Mouse (Mus musculus): Measurements from ENCODE around the gene Zfp961.

DNA sequence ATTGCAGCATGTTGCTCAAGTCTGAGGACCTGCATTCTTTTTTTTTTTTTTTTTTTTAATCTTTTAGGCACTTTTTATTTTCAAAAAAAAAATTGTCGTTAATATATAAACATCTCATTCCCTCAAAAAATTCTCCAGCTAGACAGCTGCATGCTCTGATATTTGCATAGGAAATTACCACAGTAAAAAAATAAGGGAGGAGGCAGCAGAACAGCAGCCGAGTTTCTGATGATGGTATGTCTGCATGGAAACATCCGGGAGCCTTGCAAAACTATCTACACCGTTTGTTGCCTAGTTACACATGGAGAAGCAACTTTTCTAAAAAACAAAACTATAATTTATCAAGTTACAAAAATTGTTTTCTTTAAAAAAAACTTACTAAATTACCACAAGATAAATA, 30.6 kb downstream of the Zfp961 start:
- no peak for TF ChIP-seq POLR2A (IDR thresholded peaks at IDR 0.05; ENCODE audit: low read depth, low read length)
- TF ChIP-seq CTCF (IDR thresholded peaks at IDR 0.05; ENCODE audit: extremely low read depth, insufficient read depth, insufficient read length, insufficient replicate concordance) = no peak

Data from spleen, adult 2 months (tissue).